Mouse (Mus musculus): ENCODE results near the gene Gpr156.
"Not testable (repeated sequence)": the region's sequence is repeated elsewhere in the genome, so short reads cannot be mapped to it uniquely, and the experiment has no call there.

The Gpr156 gene

DNA sequence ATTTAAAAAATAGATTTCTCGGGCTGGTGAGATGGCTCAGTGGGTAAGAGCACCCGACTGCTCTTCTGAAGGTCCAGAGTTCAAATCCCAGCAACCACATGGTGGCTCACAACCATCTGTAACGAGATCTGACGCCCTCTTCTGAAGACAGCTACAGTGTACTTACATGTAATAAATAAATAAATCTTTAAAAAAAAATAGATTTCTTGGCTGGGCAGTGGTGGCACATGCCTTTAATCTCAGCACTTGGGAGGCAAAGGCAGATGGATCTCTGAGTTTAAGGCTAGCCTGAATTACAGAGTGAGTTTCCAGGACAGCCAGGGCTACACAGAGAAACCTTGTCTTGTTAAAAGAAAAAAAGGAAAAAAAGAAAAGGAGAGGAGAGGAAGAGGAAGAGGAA, 46.4 kb downstream of the Gpr156 start:
- H3K27me3 ChIP-seq (ENCODE audit: control insufficient read depth, insufficient read depth, low read length, poor library complexity, severe bottlenecking); H3K36me3 ChIP-seq (ENCODE audit: control insufficient read depth, insufficient read depth, low read length, poor library complexity, severe bottlenecking); DNase-seq (ENCODE audit: low read depth, low spot score): not testable (repeated sequence)

DNA sequence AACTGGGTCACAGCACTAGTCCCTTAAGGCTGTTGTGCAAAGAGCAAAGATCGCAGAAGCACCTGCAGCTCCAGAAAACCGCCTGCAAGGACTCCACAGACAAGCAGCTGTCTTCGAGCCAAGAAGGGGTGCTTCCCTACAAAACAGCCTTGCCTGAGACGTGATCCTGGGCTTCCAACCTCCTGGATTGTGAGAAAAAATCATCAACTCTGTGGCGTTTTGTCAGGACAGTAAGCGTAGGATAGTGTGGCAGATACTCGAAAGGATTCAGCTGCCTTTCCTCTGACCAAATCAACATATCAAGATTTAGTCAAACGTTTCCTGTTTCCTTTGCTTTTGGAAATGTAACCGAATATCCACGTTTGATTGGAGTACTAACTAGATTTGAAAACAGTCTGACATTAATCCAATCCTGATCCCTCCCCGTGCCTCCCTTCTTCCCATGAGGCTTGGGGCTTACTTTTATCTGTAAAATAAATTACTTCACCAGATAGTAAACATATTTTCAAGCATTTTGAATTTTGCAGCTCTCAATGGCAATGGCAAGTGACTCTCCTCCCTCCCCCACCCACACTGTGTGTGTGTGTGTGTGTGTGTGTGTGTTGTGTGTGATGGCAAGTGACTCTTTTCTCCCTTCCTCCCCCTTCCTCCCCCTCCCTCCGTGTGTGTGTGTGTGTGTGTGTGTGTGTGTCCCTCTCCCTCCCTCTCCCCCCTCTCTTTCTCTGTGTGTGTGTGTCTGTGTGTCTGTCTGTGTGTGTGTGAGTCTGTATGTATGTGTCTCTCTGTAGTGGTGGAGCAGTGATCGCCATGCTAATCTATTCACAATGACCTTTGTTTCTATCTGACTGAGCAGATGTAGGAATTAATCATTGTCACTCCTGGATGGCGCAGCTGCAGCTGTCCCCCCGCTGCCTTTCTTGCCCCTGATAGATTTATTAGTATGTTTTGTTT, 47.3 kb downstream of the Gpr156 start:
- Histone ChIP-seq H3K27me3 (ENCODE audit: control insufficient read depth, insufficient read depth, low read length, poor library complexity, severe bottlenecking) (no peaks in the 10 kb centered on the region), H3K36me3 (ENCODE audit: control insufficient read depth, insufficient read depth, low read length, poor library complexity, severe bottlenecking) (no peaks in the 10 kb centered on the region)
- DNase-seq (ENCODE audit: low read depth, low spot score): no peak

DNA sequence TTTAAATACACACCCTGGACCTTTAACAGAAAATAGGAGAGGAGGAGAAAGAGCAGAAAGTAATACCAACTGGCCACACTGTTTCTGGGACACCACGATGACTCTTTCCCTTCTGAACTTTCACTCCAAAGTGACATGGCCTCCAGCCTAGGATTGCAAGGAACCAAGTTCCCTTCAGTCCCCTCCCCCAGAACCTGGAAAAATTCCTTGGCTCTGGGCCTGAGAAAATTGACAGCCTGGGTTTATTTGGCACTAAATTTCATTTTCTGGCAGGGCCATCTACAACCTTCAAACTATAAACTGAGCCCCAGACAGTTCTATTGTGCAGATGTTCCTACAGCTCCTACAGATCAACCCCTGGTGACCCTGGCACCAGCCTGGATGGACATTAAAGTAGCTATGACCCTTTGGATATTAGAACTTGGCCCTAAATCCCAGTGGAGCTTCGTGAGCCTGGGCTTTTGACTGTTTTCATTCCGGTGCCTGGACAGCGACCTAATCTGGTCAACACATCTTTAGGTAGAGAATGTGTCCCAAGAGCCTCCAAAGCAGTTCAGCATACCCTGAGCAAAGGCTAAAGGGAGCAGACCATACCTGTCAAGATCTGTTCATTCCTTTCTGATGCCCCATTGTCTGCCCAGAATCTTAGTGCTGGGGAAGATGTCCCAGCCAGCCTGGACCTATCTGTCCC, 48.2 kb downstream of the Gpr156 start:
- no peak for DNase-seq (ENCODE audit: low read depth, low spot score)
- H3K27me3 ChIP-seq (ENCODE audit: control insufficient read depth, insufficient read depth, low read length, poor library complexity, severe bottlenecking): no peaks in the 10 kb centered on the region
- no peaks in the 10 kb centered on the region for H3K36me3 ChIP-seq (ENCODE audit: control insufficient read depth, insufficient read depth, low read length, poor library complexity, severe bottlenecking)

DNA sequence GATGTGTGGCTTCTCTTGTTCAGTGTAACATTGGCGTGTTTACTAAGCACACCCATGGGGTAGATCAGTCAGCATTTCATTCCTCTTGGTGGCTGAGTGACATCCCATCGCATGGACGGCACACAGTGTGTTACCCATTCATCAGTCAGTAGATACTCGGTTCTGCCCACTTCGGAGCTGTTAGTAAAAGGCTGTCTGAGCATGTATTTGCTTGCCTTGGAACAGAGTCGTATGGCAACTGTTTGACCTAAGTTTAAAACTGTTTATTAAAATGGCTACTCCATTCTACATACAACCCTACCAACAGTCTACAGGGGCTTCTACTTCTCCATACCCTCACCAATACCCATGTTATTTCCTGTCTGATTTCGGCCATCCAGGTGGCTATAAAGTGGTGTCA, 50.6 kb downstream of the Gpr156 start:
- no peaks in the 10 kb centered on the region for H3K27me3 ChIP-seq (ENCODE audit: control insufficient read depth, insufficient read depth, low read length, poor library complexity, severe bottlenecking)
- H3K36me3 ChIP-seq (ENCODE audit: control insufficient read depth, insufficient read depth, low read length, poor library complexity, severe bottlenecking): no peaks in the 10 kb centered on the region
- no peak for DNase-seq (ENCODE audit: low read depth, low spot score)

DNA sequence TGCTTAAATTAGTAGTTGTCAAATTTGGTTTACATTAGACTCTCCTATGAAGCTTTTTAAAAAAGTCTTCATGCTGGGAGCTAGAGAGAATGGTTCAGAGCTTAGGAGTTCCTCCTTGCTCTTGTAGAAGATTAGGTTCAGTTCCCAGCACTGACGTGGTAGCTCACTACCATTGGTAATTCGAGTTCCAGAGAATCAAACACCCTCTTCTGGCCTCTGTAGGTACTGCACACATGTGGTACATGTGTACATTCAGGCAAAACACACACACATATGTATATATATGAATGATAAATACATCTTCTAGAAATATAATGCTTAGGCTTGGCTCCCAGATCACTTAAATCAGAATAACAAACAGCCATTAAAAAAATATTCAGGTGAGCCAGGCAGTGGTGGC, 51.1 kb downstream of the Gpr156 start:
- Histone ChIP-seq H3K36me3 (ENCODE audit: control insufficient read depth, insufficient read depth, low read length, poor library complexity, severe bottlenecking) (no peaks in the 10 kb centered on the region), H3K27me3 (ENCODE audit: control insufficient read depth, insufficient read depth, low read length, poor library complexity, severe bottlenecking) (no peaks in the 10 kb centered on the region)
- no peak for DNase-seq (ENCODE audit: low read depth, low spot score)

DNA sequence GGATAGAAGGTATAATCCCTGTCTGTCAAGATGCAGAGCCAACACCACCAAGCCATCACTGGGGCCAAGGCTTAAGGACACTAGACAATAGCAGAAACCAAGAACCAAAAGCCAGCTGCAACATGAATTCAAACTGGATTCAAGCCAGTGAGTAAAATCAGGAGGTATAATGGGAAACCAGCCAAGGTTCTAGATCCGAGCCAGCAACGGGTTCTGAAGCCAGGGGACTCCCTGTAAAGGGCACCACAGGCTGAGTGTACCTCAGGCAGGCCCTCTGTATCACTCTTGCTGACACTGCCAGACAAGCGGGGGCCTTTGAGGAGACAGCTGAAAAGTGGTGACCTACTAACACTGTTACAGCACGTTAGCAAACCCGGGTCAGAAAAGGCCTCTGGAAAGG, 55.2 kb downstream of the Gpr156 start:
- Histone ChIP-seq H3K27me3 (ENCODE audit: control insufficient read depth, insufficient read depth, low read length, poor library complexity, severe bottlenecking) (no peaks in the 10 kb centered on the region), H3K36me3 (ENCODE audit: control insufficient read depth, insufficient read depth, low read length, poor library complexity, severe bottlenecking) (no peaks in the 10 kb centered on the region)
- DNase-seq (ENCODE audit: low read depth, low spot score): no peak

DNA sequence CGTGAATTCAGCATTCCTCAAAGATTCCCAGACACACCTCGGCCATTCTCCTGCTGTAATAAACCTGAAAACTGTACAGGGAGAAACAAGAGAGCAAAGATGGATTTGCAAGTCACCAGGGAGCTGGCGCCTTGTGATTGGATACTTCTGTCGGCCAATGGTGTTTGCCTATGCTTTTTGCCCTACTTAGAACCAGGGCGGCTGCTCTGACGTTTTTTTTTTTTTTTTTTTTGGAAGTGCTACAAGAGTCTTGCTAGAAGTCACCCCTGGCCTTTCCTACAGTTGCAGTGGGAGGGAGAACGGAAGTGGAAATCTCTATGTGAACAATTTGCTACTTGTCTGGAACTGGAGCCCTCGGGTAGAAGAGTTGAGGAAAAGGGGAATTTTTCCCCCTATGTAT, 56.1 kb downstream of the Gpr156 start:
- no peak for DNase-seq (ENCODE audit: low read depth, low spot score)
- no peaks in the 10 kb centered on the region for H3K27me3 ChIP-seq (ENCODE audit: control insufficient read depth, insufficient read depth, low read length, poor library complexity, severe bottlenecking)
- no peaks in the 10 kb centered on the region for H3K36me3 ChIP-seq (ENCODE audit: control insufficient read depth, insufficient read depth, low read length, poor library complexity, severe bottlenecking)

DNA sequence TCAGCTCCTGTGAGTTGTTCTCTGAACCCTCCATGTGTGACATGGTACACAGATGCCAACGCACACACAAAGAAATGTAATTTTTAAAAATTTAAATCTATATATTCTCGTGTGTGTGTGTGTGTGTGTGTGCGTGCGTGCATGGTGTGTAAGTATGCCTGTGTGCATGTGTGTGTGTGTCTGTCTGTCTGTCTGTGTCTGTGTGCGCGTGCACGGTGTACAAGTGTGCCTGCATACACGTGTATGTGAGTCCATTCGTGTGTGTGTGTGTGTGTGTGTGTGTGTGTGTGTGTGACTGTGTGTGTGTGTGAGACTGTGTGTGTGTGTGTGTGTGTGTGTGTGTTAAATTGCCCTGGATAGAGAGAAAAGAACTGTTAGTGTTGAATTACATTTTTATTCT, 56.9 kb downstream of the Gpr156 start:
- DNase-seq (ENCODE audit: low read depth, low spot score): not testable (repeated sequence)

DNA sequence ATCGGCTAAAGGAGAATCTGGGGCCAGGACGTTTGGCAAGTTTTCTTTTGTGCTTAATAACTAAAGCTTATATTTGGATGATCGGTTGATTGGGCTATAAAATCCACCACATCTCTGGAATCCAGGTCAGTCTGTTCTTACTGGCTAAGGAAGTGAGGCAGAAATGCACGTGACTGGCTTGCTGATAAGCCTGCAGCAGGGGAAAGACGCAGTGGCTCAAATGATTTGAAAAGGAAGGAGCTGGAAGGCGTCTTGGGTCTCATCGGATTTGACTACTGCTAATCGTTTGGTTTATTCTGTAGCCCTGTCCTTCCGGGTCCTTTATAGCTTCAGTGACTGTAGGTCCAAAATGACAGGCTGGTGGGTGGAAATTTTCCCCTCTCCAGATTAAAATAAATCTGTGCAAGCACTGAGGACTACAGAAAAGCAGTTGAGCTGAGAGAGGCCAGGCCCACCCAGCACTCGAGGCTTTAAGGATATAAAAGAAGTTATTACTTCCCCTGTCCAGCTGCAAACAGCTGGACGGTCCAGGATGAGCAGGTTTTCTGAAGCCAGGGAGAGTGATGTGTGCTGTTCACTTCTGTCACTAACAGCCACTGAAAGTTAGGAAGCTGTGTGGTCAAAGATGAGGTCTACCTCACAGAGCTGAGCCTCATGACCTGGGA, 57.7 kb downstream of the Gpr156 start:
- no peak for DNase-seq (ENCODE audit: low read depth, low spot score)
- no peaks in the 10 kb centered on the region for H3K36me3 ChIP-seq (ENCODE audit: control insufficient read depth, insufficient read depth, low read length, poor library complexity, severe bottlenecking)
- H3K27me3 ChIP-seq (ENCODE audit: control insufficient read depth, insufficient read depth, low read length, poor library complexity, severe bottlenecking): no peaks in the 10 kb centered on the region

More for the DNA sequence above, 56.9 kb downstream of the Gpr156 start:
- not testable (repeated sequence) for H3K27me3 ChIP-seq (ENCODE audit: control insufficient read depth, insufficient read depth, low read length, poor library complexity, severe bottlenecking); H3K36me3 ChIP-seq (ENCODE audit: control insufficient read depth, insufficient read depth, low read length, poor library complexity, severe bottlenecking)

DNA sequence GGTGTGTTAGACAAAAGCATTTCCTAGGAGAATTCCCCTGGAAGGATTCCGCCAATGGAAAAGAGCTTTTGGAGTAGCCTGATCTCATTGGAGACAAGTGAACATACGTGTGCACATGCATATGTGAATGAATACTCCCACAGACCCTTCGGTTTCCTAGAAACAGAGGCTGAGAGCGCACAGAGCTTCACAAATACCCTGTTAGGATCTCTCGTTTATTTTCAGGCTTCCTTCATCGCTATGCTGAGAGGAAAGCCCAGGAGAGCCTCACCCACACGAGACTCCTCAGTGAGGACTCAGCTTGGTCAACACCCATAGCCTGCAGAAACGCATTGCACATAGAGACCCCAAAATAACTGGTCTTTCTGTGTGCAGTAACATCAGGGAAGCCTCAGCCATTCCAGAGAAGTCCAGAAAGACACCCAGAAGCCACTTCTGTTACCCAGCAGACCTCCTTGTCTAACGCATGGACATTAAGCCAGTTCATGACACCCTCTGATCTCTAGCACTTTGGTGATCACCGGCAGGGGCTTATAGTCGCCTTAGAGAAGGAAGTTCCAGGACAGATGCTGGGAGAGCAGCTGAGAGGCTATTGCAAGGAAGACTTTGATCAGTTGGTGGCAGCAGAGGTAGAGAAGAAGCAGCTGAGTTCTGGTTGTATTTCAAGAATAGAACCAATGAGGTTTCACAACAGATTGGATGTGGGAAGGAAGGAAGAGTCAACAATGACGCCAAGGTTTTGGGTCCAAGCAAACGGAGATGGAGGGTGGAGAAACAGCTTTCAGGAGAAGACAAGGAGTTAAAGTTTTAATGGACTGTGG, 58.4 kb downstream of the Gpr156 start:
- peak; percentile 5 for DNase-seq (ENCODE audit: low read depth, low spot score)
- Histone ChIP-seq H3K36me3 (ENCODE audit: control insufficient read depth, insufficient read depth, low read length, poor library complexity, severe bottlenecking) (no peaks in the 10 kb centered on the region), H3K27me3 (ENCODE audit: control insufficient read depth, insufficient read depth, low read length, poor library complexity, severe bottlenecking) (no peaks in the 10 kb centered on the region)

DNA sequence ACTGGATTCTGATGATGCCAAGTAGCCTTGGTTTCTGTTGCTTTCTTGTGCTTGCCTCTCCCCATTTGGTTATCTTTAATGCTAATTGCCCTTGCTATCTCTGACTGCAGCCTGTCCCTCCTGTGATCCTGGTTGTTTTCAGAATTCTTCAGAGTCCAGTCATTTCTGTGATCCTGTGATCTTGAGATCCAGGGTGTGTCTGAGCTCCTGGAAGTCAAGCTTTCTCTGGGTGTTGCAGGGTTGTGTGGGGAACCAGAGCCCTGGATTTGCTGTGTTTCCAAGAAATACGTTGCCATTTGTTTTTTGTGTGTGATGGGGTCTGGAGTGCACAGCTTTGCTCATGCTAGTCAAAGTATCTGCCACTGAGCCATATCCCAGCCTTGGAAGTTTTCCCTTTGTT, 65.6 kb downstream of the Gpr156 start:
- Histone ChIP-seq H3K27me3 (ENCODE audit: control insufficient read depth, insufficient read depth, low read length, poor library complexity, severe bottlenecking) (no peaks in the 10 kb centered on the region), H3K36me3 (ENCODE audit: control insufficient read depth, insufficient read depth, low read length, poor library complexity, severe bottlenecking) (no peaks in the 10 kb centered on the region)
- no peak for DNase-seq (ENCODE audit: low read depth, low spot score)

DNA sequence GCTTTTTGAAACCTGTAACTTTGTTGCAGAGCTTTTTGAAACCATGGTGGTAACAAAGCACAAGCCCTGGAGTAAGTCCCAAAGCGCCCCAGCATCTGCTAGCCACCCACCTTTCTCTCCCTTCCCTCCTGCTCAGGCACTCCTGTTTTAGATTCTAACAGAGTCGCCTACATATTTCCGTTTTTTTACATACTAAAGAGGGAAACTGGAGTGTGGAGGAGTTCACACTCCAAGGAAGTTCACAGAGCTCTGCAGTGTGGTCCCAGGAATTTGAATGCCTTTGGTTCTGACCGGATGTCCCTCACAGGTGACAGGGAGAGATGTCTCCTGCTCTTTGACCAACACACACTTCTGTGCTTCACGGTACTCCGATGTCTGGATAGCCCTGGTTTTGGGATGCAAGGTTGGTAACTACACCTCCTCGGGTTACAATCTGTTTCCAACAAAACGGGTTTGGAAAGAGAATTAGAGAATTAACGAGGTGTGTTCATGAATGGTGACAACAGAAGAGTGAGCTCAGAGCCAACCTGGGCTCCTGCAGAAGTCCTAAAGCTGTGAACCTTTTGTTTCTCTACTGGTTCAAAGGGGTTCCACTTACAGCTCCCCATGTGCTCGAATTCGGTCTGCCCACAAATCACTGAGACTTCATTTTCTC, 72.0 kb downstream of the Gpr156 start:
- no peaks in the 10 kb centered on the region for H3K36me3 ChIP-seq (ENCODE audit: control insufficient read depth, insufficient read depth, low read length, poor library complexity, severe bottlenecking)
- no peaks in the 10 kb centered on the region for H3K27me3 ChIP-seq (ENCODE audit: control insufficient read depth, insufficient read depth, low read length, poor library complexity, severe bottlenecking)
- no peak for DNase-seq (ENCODE audit: low read depth, low spot score)

DNA sequence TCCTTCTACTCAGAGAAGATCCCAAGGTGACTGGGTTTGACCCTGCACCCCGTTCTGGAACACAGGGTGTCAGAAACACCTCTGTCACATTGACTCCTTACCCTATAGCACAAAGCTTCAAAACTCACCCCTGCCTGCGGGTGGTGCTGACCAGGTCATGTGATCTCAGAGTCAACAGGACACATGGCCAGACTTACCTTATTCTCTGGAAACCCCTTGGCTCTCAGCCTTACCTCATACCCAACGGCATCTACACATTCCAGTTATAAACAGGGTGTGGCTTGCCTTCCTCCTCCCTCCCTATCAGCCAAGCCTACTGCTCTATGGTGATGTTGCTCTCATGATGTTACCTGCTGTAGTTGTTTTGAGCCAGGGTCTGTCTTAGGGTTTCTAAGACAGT, 73.5 kb downstream of the Gpr156 start:
- Histone ChIP-seq H3K27me3 (ENCODE audit: control insufficient read depth, insufficient read depth, low read length, poor library complexity, severe bottlenecking) (no peaks in the 10 kb centered on the region), H3K36me3 (ENCODE audit: control insufficient read depth, insufficient read depth, low read length, poor library complexity, severe bottlenecking) (no peaks in the 10 kb centered on the region)
- DNase-seq (ENCODE audit: low read depth, low spot score): no peak

Measured in splenic B cell, adult 2 months (primary cell).